Mouse (Mus musculus) adrenal gland, postnatal 10 days (tissue): ENCODE data around the gene Cyp2c54. TPM values are rescaled to one million over a fixed set of nuclear protein-coding genes. Genes with fewer than 3 reads are reported as not detected.
"Not testable (repeated sequence)": the region's sequence is repeated elsewhere in the genome, so short reads cannot be mapped to it uniquely, and the experiment has no call there.

ENCODE experiments used
- DNase-seq: peaks from one replicate; pipeline ENCODE4 v3.0.0; 2021; ENCODE audit warnings: mixed read lengths
- long read RNA-seq, 2 experiments: library from polyadenylated mRNA; stranded (forward); transcript quantifications; one replicate each; pipeline ENCODE4 v2.0.0; 2021
- total RNA-seq, 2 experiments: library from RNA; stranded (reverse); gene quantifications; 2 replicates each; pipeline ENCODE4 v1.2.3; 2021

The Cyp2c54 gene
- total RNA-seq = 1 to 10 TPM; 1.5 to 2.8 TPM
- long read RNA-seq, experiment 1, partial matches to known transcripts = 0 of 1 reads
- long read RNA-seq, experiment 1, other reads (novel, unspliced or antisense) = 1 of 1 reads
- long read RNA-seq, experiment 2 = 0 reads

GRCm38 (mm10) chr19:40073701-40074100 is at the start of gene Cyp2c54:
Cyp2c54 (minus strand) TSS chr19:40073827.
- no peak for DNase-seq

DNA sequence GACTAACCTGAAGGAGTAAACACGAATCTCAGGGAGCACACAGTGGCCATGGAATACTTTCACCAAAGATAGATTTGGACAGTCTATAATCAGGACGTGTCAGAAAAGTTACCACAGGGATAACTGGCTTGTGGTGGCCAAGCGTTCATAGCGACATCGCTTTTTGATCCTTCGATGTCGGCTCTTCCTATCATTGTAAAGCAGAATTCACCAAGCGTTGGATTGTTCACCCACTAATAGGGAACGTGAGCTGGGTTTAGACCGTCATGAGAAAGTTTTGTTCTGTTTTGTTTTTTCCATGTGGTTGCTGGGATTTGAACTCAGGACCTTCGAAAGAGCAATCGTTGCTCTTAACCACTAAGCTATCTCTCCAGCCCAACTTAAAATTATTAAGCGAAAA is 46.0 kb upstream of the Cyp2c54 start:
- not testable (repeated sequence) for DNase-seq

GRCm38 (mm10) chr19:40091111-40091510 is 17.5 kb upstream of the Cyp2c54 start:
- no peak for DNase-seq

DNA sequence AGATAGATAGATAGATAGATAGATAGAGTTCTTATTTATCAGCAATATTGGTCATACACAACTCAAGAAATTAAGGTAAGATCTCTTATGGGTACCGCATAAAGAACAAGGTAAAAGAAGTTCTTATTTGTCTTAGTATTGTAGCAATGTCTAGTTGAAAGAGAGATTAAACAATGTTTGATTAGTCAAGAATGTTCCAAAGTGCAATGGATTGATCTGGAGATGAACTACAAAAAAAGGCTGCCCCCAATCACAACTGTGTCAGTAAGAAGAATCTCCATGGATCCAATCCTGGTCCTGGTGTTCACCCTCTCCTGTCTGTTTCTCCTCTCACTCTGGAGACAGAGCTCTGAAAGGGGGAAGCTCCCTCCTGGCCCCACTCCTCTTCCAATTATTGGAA is 15.8 kb upstream of the Cyp2c54 start, which contains the start of gene Cyp2c50:
Cyp2c50 (plus strand) TSS at position 268 of the 400 bp plus-strand sequence.
- DNase-seq = not testable (repeated sequence)

DNA sequence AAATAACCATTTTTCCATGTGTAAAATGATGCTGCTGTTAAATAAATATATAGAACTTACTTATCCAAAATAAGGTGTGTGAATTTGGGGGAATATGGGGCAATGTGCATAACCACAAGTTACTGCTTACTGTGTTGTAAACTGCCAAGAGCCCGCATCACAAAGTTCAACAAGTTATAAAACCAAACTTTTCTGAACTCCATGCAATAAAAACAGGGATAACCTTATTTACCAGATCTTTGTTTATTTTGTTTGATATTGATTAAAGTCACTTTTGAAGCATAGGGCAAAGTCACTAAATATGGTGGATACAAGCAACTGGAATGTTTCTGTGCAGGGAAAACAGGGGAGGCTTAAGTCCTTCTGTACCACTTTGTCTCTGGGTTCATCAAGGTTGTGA is 14.8 kb upstream of the Cyp2c54 start:
- no peak for DNase-seq

DNA sequence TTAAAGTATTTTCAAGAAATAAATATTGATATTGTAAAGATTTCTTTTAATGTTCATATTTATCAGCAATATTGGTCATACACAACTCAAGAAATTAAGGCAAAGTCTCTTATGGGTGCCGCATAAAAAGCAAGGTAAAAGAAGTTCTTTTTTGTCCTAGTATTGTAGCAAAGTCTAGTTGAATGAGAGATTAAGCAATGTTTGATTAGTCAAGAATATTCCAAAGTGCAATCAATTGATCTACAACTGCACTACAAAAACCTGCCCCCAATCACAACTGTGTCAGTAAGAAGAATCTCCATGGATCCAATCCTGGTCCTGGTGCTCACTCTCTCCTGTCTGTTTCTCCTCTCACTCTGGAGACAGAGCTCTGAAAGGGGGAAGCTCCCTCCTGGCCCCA is 81.5 kb downstream of the Cyp2c54 start, which contains the start of gene Cyp2c37:
Cyp2c37 (plus strand) TSS at position 285 of the 400 bp plus-strand sequence.
- not testable (repeated sequence) for DNase-seq

GRCm38 (mm10) chr19:39989471-39989870 is 84.2 kb downstream of the Cyp2c54 start:
- DNase-seq = no peak

Other genes starting within 250 kb of the Cyp2c54 start
- 10 to 100 TPM in 1 of 2 experiments, 1 to 10 TPM in 1; 8.7 to 14.9 TPM for gene Cyp2c69, start 187.0 kb downstream of the Cyp2c54 start, total RNA-seq
- 10 to 100 TPM; 19.4 to 32.3 TPM for gene Cyp2c37, start 81.4 kb downstream of the Cyp2c54 start, total RNA-seq
- 1 to 10 TPM; 6.7 to 8.1 TPM for gene Cyp2c50, start 15.9 kb upstream of the Cyp2c54 start, total RNA-seq
- 10 to 100 TPM; 17.4 to 37.8 TPM for gene Cyp2c70, start 113.5 kb upstream of the Cyp2c54 start, total RNA-seq
- 10 to 100 TPM; 59.1 to 66.8 TPM for gene Pdlim1, start 198.0 kb upstream of the Cyp2c54 start, total RNA-seq